Mouse (Mus musculus): ENCODE data around the gene Asic2.

GRCm38 (mm10) chr11:81612798-81613540 lies 355.3 kb downstream of the Asic2 start:
- TF ChIP-seq CTCF (IDR thresholded peaks at IDR 0.05; ENCODE audit: low read depth, low read length), result peak; percentile 81
- TF ChIP-seq POLR2A (IDR thresholded peaks at IDR 0.05; ENCODE audit: extremely low read depth, insufficient read depth, low read length), result no peak

Data from liver, adult 2 months (tissue).